In genomic region chr10:67004527-67005042, GRCm38 (mm10) we compare ENCODE assay signal across 8 mouse cellular contexts.
DNase-seq lines count a peak whose midpoint lies in the region; ATAC-seq and TF ChIP-seq lines count a peak whose summit lies in the region.

No protein-coding gene starts in this region.

- TF ChIP-seq CTCF in embryonic fibroblast, embryonic 13.5 days (IDR thresholded peaks at IDR 0.05; ENCODE audit: borderline replicate concordance, insufficient read depth, low read length): no peak

- peak; percentile 41 to 62 for DNase-seq in right cerebral cortex, postnatal 10 days (ENCODE audit: low spot score in 2 of 2)
- no peak for DNase-seq in right cerebral cortex, postnatal 14 days
- no peak for DNase-seq in hindbrain, embryonic 14.5 days (ENCODE audit: low spot score)
- DNase-seq in midbrain, embryonic 14.5 days: peak; percentile 42
- DNase-seq in thymus, postnatal 25 days: peak; percentile 57
- no peak for DNase-seq in adrenal gland, adult 18-20 months (ENCODE audit: low spot score in 2 of 2)

- no peaks in the 10 kb centered on the region for H3K27me3 ChIP-seq in hindbrain, embryonic 14.5 days (ENCODE audit: control insufficient read depth, insufficient read depth, low read length)
- no peaks in the 10 kb centered on the region for H3K27me3 ChIP-seq in limb, embryonic 13.5 days
- no peaks in the 10 kb centered on the region for H3K27me3 ChIP-seq in midbrain, embryonic 14.5 days (ENCODE audit: control insufficient read depth, insufficient read depth, low read length)

- H3K4me1 ChIP-seq in embryonic fibroblast, embryonic 13.5 days (ENCODE audit: control insufficient read depth, insufficient read depth, low read length): peaks cover 6% of the 10 kb centered on the region; the same call in 1 of the 2 replicates
- peaks cover 28% of the 10 kb centered on the region for H3K4me1 ChIP-seq in hindbrain, embryonic 14.5 days (replicated peaks; ENCODE audit: control insufficient read depth, insufficient read depth, low read length)
- peaks cover 37% of the 10 kb centered on the region for H3K4me1 ChIP-seq in limb, embryonic 13.5 days
- peaks cover 25% of the 10 kb centered on the region for H3K4me1 ChIP-seq in midbrain, embryonic 14.5 days (ENCODE audit: control insufficient read depth, insufficient read depth, low read length)

- no peak overlapping the region; the same call in 1 of the 2 replicates for H3K4me3 ChIP-seq in embryonic fibroblast, embryonic 13.5 days (ENCODE audit: insufficient read depth, low read length)
- peak overlapping the region; percentile 11; the same call in 1 of the 2 replicates for H3K4me3 ChIP-seq in hindbrain, embryonic 14.5 days (replicated peaks; ENCODE audit: low read length)
- H3K4me3 ChIP-seq in limb, embryonic 13.5 days: peak overlapping the region; percentile 36
- no peak overlapping the region for H3K4me3 ChIP-seq in midbrain, embryonic 14.5 days (replicated peaks; ENCODE audit: low read depth, low read length)

- H3K9ac ChIP-seq in hindbrain, embryonic 14.5 days: peak overlapping the region; percentile 53
- H3K9ac ChIP-seq in limb, embryonic 13.5 days: peak overlapping the region; percentile 59; the same call in 1 of the 2 replicates
- H3K9ac ChIP-seq in midbrain, embryonic 14.5 days (replicated peaks; ENCODE audit: low read length): no peak overlapping the region

- peak overlapping the region; percentile 67 for H3K4me2 ChIP-seq in hindbrain, embryonic 14.5 days (replicated peaks)
- H3K4me2 ChIP-seq in limb, embryonic 13.5 days (replicated peaks): peak overlapping the region; percentile 69
- H3K4me2 ChIP-seq in midbrain, embryonic 14.5 days (ENCODE audit: low read length): peak overlapping the region; percentile 53

- TF ChIP-seq POLR2A in embryonic fibroblast, embryonic 13.5 days (IDR thresholded peaks at IDR 0.05; ENCODE audit: low read depth, low read length): peak; percentile 17; the same call in 1 of the 2 replicates

- peak overlapping the region; percentile 98 for H3K27ac ChIP-seq in embryonic fibroblast, embryonic 13.5 days (ENCODE audit: insufficient read depth, low read length)
- H3K27ac ChIP-seq in hindbrain, embryonic 14.5 days: peak overlapping the region; percentile 78
- H3K27ac ChIP-seq in limb, embryonic 13.5 days: peak overlapping the region; percentile 94
- H3K27ac ChIP-seq in midbrain, embryonic 14.5 days (replicated peaks; ENCODE audit: low read depth, low read length): peak overlapping the region; percentile 75; the same call in 1 of the 2 replicates

- 4% methylated on average over 12 of the region's 12 CpGs for WGBS in hindbrain, embryonic 14.5 days
- under 1% methylated on average over 12 of the region's 12 CpGs for WGBS in limb, embryonic 13.5 days
- 4% methylated on average over 12 of the region's 12 CpGs for WGBS in midbrain, embryonic 14.5 days

- no peaks in the 10 kb centered on the region for H3K36me3 ChIP-seq in hindbrain, embryonic 14.5 days (replicated peaks; ENCODE audit: control insufficient read depth, insufficient read depth)
- H3K36me3 ChIP-seq in limb, embryonic 13.5 days: no peaks in the 10 kb centered on the region
- no peaks in the 10 kb centered on the region for H3K36me3 ChIP-seq in midbrain, embryonic 14.5 days (ENCODE audit: control insufficient read depth, insufficient read depth, low read length)

- H3K9me3 ChIP-seq in hindbrain, embryonic 14.5 days (ENCODE audit: control insufficient read depth, low read length): no peaks in the 10 kb centered on the region
- H3K9me3 ChIP-seq in limb, embryonic 13.5 days: no peaks in the 10 kb centered on the region; the same call in 1 of the 2 replicates
- no peaks in the 10 kb centered on the region for H3K9me3 ChIP-seq in midbrain, embryonic 14.5 days (ENCODE audit: control insufficient read depth, low read length)

- no peak for ATAC-seq in hindbrain, embryonic 14.5 days (ENCODE audit: low FRiP score)
- ATAC-seq in limb, embryonic 13.5 days (ENCODE audit: low FRiP score, low read depth): peak; percentile 55
- ATAC-seq in midbrain, embryonic 14.5 days (ENCODE audit: low FRiP score, low TSS enrichment): no peak

Comparison
In these comparisons a context has a peak if more than half of its experiments do, and no peak if none do; other contexts are left out.
1. DNase-seq: peak in right cerebral cortex, postnatal 10 days (2 of 2), midbrain, embryonic 14.5 days (single experiment) and thymus, postnatal 25 days (single experiment); none in right cerebral cortex, postnatal 14 days (single experiment), hindbrain, embryonic 14.5 days (single experiment) and adrenal gland, adult 18-20 months (0 of 2).
2. H3K4me3 ChIP-seq: peak in hindbrain, embryonic 14.5 days (single experiment) and limb, embryonic 13.5 days (single experiment); none in embryonic fibroblast, embryonic 13.5 days (single experiment) and midbrain, embryonic 14.5 days (single experiment).
3. Peak in every context shown above with its lines, with median percentiles within 50 percentile points of each other: H3K27ac ChIP-seq and H3K4me2 ChIP-seq.